Comparison of ENCODE assay signal across 8 mouse cellular contexts in genomic region chr12:24696500-24697483, GRCm38 (mm10). TPM values are rescaled to one million over a fixed set of nuclear protein-coding genes. Genes with fewer than 3 reads are reported as not detected.
DNase-seq lines count a peak whose midpoint lies in the region; ATAC-seq and TF ChIP-seq lines count a peak whose summit lies in the region.

No protein-coding gene starts in this region.

- TF ChIP-seq POLR2A in limb, embryonic 14.5 days (IDR thresholded peaks at IDR 0.05; ENCODE audit: borderline replicate concordance, extremely low read depth, insufficient read depth, insufficient read length): no peak

- peak; percentile 97 for TF ChIP-seq CTCF in midbrain, postnatal 0 days (IDR thresholded peaks at IDR 0.05)

- 0 out of 2 replicates have a peak, but pooled peaks have one; percentile 52 for ATAC-seq in embryonic facial prominence, embryonic 13.5 days (ENCODE audit: insufficient number of reproducible peaks, insufficient read depth, low FRiP score, low TSS enrichment, low read depth)
- peak; percentile 84 for ATAC-seq in limb, embryonic 14.5 days (ENCODE audit: low FRiP score, low read depth)
- ATAC-seq in midbrain, postnatal 0 days (ENCODE audit: low FRiP score): peak; percentile 91

- DNase-seq in 416B (ENCODE audit: low read depth): peak; percentile 92
- DNase-seq in adrenal gland, postnatal 36 days: peak; percentile 85 to 87
- DNase-seq in heart, adult 9 months (ENCODE audit: low spot score in 2 of 2): peak; percentile 85
- DNase-seq in kidney, adult 9 months: peak; percentile 94
- DNase-seq in limb, embryonic 14.5 days (ENCODE audit: low spot score): peak; percentile 85
- DNase-seq in midbrain, postnatal 0 days (ENCODE audit: low spot score): peak; percentile 91
- peak; percentile 74 to 85 for DNase-seq in spleen, postnatal 10 days (ENCODE audit: low spot score in 2 of 2)

- 41% methylated on average over 16 of the region's 16 CpGs for WGBS in embryonic facial prominence, embryonic 13.5 days
- 38% methylated on average over 16 of the region's 16 CpGs for WGBS in limb, embryonic 14.5 days
- WGBS in midbrain, postnatal 0 days: 43% methylated on average over 16 of the region's 16 CpGs

- no peaks in the 10 kb centered on the region for H3K36me3 ChIP-seq in embryonic facial prominence, embryonic 13.5 days
- H3K36me3 ChIP-seq in limb, embryonic 14.5 days (ENCODE audit: control insufficient read depth, insufficient read depth, low read length): no peaks in the 10 kb centered on the region
- no peaks in the 10 kb centered on the region for H3K36me3 ChIP-seq in midbrain, postnatal 0 days (ENCODE audit: insufficient read depth, low read length)

- no peaks in the 10 kb centered on the region for H3K9me3 ChIP-seq in embryonic facial prominence, embryonic 13.5 days
- no peaks in the 10 kb centered on the region for H3K9me3 ChIP-seq in limb, embryonic 14.5 days (ENCODE audit: control insufficient read depth, low read length)
- H3K9me3 ChIP-seq in midbrain, postnatal 0 days (ENCODE audit: low read length): no peaks in the 10 kb centered on the region

- H3K27ac ChIP-seq in embryonic facial prominence, embryonic 13.5 days: no peak overlapping the region
- no peak overlapping the region for H3K27ac ChIP-seq in limb, embryonic 14.5 days (replicated peaks; ENCODE audit: low read depth, low read length)
- no peak overlapping the region for H3K27ac ChIP-seq in midbrain, postnatal 0 days (ENCODE audit: low read depth, low read length)

- H3K9ac ChIP-seq in embryonic facial prominence, embryonic 13.5 days: no peak overlapping the region
- H3K9ac ChIP-seq in limb, embryonic 14.5 days (ENCODE audit: low read depth, low read length, severe bottlenecking): no peak overlapping the region
- no peak overlapping the region for H3K9ac ChIP-seq in midbrain, postnatal 0 days (replicated peaks; ENCODE audit: low read length, poor library complexity, severe bottlenecking)

- 0 out of 2 replicates have a peak, but pooled peaks cover 2% of the 10 kb centered on the region for H3K27me3 ChIP-seq in embryonic facial prominence, embryonic 13.5 days
- no peaks in the 10 kb centered on the region for H3K27me3 ChIP-seq in limb, embryonic 14.5 days (ENCODE audit: control insufficient read depth, insufficient read depth, low read length)
- H3K27me3 ChIP-seq in midbrain, postnatal 0 days (ENCODE audit: insufficient read depth, low read length): 0 out of 2 replicates have a peak, but pooled peaks cover 3% of the 10 kb centered on the region

- H3K4me3 ChIP-seq in embryonic facial prominence, embryonic 13.5 days: no peak overlapping the region
- no peak overlapping the region for H3K4me3 ChIP-seq in limb, embryonic 14.5 days (replicated peaks; ENCODE audit: low read length)
- no peak overlapping the region for H3K4me3 ChIP-seq in midbrain, postnatal 0 days (ENCODE audit: low read depth, low read length)

- no peaks in the 10 kb centered on the region for H3K4me1 ChIP-seq in embryonic facial prominence, embryonic 13.5 days
- no peaks in the 10 kb centered on the region for H3K4me1 ChIP-seq in limb, embryonic 14.5 days (ENCODE audit: control insufficient read depth, insufficient read depth, low read length)
- no peaks in the 10 kb centered on the region for H3K4me1 ChIP-seq in midbrain, postnatal 0 days (ENCODE audit: insufficient read depth, low read length)

- H3K4me2 ChIP-seq in embryonic facial prominence, embryonic 13.5 days: 0 out of 2 replicates have a peak overlapping the region, but pooled peaks have one; percentile 22
- H3K4me2 ChIP-seq in limb, embryonic 14.5 days (replicated peaks; ENCODE audit: low read depth, low read length, severe bottlenecking): no peak overlapping the region
- peak overlapping the region; percentile 23; the same call in 1 of the 2 replicates for H3K4me2 ChIP-seq in midbrain, postnatal 0 days (ENCODE audit: low read depth, low read length, poor library complexity, severe bottlenecking)

RNA-seq across cellular contexts. Expression of gene Rrm2, which starts 11.2 kb away (rescaled TPM):
- 10 to 100 TPM; 17.3 to 23.5 TPM for total RNA-seq in adrenal gland, postnatal 36 days (2021)
- 214 and 235 TPM in 2 replicates for polyA plus RNA-seq in embryonic facial prominence, embryonic 13.5 days (2015; fragmentation: Nextera tagmentation; extraction: Ambion mirVana)
- 60.6 and 67.2 TPM in 2 replicates for polyA plus RNA-seq in limb, embryonic 14.5 days (2012; rRNA removed)
- polyA plus RNA-seq in limb, embryonic 14.5 days (2014; fragmentation: Nextera tagmentation; extraction: Ambion mirVana): 128 and 135 TPM in 2 replicates
- 9.7 and 15.1 TPM in 2 replicates for total RNA-seq in midbrain, postnatal 0 days (2014; rRNA removed)
- polyA plus RNA-seq in midbrain, postnatal 0 days (2015; fragmentation: Nextera tagmentation; extraction: Ambion mirVana): 23.1 and 23.4 TPM in 2 replicates

RNA-seq across cellular contexts. Expression of gene Cys1, which starts 15.2 kb away (rescaled TPM):
- total RNA-seq in adrenal gland, postnatal 36 days (2021): 1 to 10 TPM; 1.7 to 2.6 TPM
- polyA plus RNA-seq in embryonic facial prominence, embryonic 13.5 days (2015; fragmentation: Nextera tagmentation; extraction: Ambion mirVana): 3.8 and 4.0 TPM in 2 replicates
- polyA plus RNA-seq in limb, embryonic 14.5 days (2012; rRNA removed): 11.3 and 13.6 TPM in 2 replicates
- 8.9 and 11.2 TPM in 2 replicates for polyA plus RNA-seq in limb, embryonic 14.5 days (2014; fragmentation: Nextera tagmentation; extraction: Ambion mirVana)
- total RNA-seq in midbrain, postnatal 0 days (2014; rRNA removed): 3.7 and 4.8 TPM in 2 replicates
- polyA plus RNA-seq in midbrain, postnatal 0 days (2015; fragmentation: Nextera tagmentation; extraction: Ambion mirVana): 1.9 and 2.1 TPM in 2 replicates

RNA-seq across cellular contexts. Expression of gene Klf11, which starts 45.7 kb away (rescaled TPM):
- total RNA-seq in adrenal gland, postnatal 36 days (2021): 10 to 100 TPM; 12.8 to 14.2 TPM
- 11.2 and 13.4 TPM in 2 replicates for polyA plus RNA-seq in embryonic facial prominence, embryonic 13.5 days (2015; fragmentation: Nextera tagmentation; extraction: Ambion mirVana)
- 12.1 and 15.6 TPM in 2 replicates for polyA plus RNA-seq in limb, embryonic 14.5 days (2012; rRNA removed)
- 13.3 and 16.4 TPM in 2 replicates for polyA plus RNA-seq in limb, embryonic 14.5 days (2014; fragmentation: Nextera tagmentation; extraction: Ambion mirVana)
- total RNA-seq in midbrain, postnatal 0 days (2014; rRNA removed): 27.1 and 33.6 TPM in 2 replicates
- polyA plus RNA-seq in midbrain, postnatal 0 days (2015; fragmentation: Nextera tagmentation; extraction: Ambion mirVana): 21.8 and 24.4 TPM in 2 replicates
